Mouse (Mus musculus): Measurements from ENCODE around the gene Prp2. TPM values are rescaled to one million over a fixed set of nuclear protein-coding genes. Genes with fewer than 3 reads are reported as not detected.
"Not testable (repeated sequence)": the region's sequence is repeated elsewhere in the genome, so short reads cannot be mapped to it uniquely, and the experiment has no call there.

The Prp2 gene
- polyA plus RNA-seq (2015; fragmentation: Nextera tagmentation; extraction: Ambion mirVana), result not detected in 2 replicates

DNA sequence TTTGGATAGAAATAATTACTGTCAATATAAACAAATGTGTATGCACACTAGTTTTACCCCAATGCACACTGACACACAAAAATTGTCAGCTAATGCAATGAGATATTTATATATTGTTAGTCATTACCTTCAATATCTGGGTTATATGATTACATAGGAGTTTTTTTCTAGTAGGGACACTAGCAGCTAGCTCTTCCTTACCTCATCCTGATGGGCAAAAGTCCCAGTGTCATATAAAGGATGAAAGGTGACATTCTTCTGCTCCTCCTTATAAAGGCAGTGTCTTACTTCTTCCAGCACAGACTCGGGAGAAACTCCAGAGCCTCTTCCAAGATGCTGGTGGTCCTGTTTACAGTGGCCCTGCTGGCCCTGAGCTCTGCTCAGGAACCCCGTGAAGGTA is at the start of gene Prp2:
Gene Prp2 (plus strand): TSS at position 301 of the 400 bp plus-strand sequence.
- not testable (repeated sequence) for ATAC-seq (ENCODE audit: insufficient read depth, low FRiP score); H3K9ac ChIP-seq (ENCODE audit: low read length); H3K27me3 ChIP-seq (ENCODE audit: control insufficient read depth, insufficient read depth, low read length); H3K4me2 ChIP-seq (ENCODE audit: low read depth, low read length); H3K27ac ChIP-seq (ENCODE audit: low read length); H3K4me1 ChIP-seq (ENCODE audit: control insufficient read depth, insufficient read depth, low read length); H3K4me3 ChIP-seq (replicated peaks; ENCODE audit: low read length); H3K36me3 ChIP-seq (ENCODE audit: control insufficient read depth, insufficient read depth, low read length); H3K9me3 ChIP-seq (replicated peaks; ENCODE audit: control insufficient read depth, low read length)
- WGBS, result 55% methylated on average over 2 of the region's 2 CpGs

DNA sequence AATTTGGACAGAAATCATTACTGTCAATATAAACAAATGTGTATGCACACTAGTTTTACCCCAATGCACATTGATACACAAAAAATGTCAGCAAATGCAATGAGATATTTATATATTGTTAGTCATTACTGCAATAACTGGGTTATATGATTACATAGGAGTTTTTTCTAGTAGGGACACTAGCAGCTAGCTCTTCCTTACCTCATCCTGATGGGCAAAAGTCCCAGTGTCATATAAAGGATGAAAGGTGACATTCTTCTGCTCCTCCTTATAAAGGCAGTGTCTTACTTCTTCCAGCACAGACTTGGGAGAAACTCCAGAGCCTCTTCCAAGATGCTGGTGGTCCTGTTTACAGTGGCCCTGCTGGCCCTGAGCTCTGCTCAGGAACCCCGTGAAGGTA is 26.2 kb upstream of the Prp2 start, which contains the start of gene Prh1:
Gene Prh1 (plus strand): TSS at position 301 of the 400 bp plus-strand sequence.
- not testable (repeated sequence) for H3K9me3 ChIP-seq (replicated peaks; ENCODE audit: control insufficient read depth, low read length); H3K9ac ChIP-seq (ENCODE audit: low read length); H3K36me3 ChIP-seq (ENCODE audit: control insufficient read depth, insufficient read depth, low read length); H3K27ac ChIP-seq (ENCODE audit: low read length); H3K4me3 ChIP-seq (replicated peaks; ENCODE audit: low read length); ATAC-seq (ENCODE audit: insufficient read depth, low FRiP score); H3K4me1 ChIP-seq (ENCODE audit: control insufficient read depth, insufficient read depth, low read length); H3K27me3 ChIP-seq (ENCODE audit: control insufficient read depth, insufficient read depth, low read length); H3K4me2 ChIP-seq (ENCODE audit: low read depth, low read length)
- 72% methylated on average over 1 of the region's 1 CpGs for WGBS

DNA sequence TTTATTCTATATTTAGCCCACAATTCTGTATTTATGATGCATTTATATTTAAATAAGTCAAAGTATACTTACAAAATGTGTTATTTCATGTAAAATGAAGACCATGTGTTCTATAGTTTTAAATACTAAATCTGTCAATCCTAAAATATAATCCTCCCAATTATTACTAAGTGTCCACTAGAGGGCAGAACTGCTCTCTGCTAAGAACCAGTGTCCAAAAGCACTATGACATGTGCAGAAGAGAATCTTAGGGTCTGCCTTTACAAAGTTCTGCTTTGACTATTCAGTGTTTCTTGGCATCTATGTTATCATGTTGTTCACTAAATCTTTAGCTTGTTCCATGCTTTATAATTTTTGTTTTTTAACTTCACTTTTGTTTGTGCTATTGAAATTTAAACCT is 53.7 kb downstream of the Prp2 start:
- H3K27ac ChIP-seq (ENCODE audit: low read length), result no peak overlapping the region
- H3K9ac ChIP-seq (ENCODE audit: low read length), result no peak overlapping the region
- H3K4me1 ChIP-seq (ENCODE audit: control insufficient read depth, insufficient read depth, low read length), result no peaks in the 10 kb centered on the region
- ATAC-seq (ENCODE audit: insufficient read depth, low FRiP score), result no peak
- no peaks in the 10 kb centered on the region for H3K9me3 ChIP-seq (replicated peaks; ENCODE audit: control insufficient read depth, low read length)
- H3K4me2 ChIP-seq (ENCODE audit: low read depth, low read length), result no peak overlapping the region
- H3K4me3 ChIP-seq (replicated peaks; ENCODE audit: low read length), result no peak overlapping the region
- H3K27me3 ChIP-seq (ENCODE audit: control insufficient read depth, insufficient read depth, low read length), result no peaks in the 10 kb centered on the region
- H3K36me3 ChIP-seq (ENCODE audit: control insufficient read depth, insufficient read depth, low read length), result no peaks in the 10 kb centered on the region

Other genes starting within 250 kb of the Prp2 start
- gene Gm8882, start 231.8 kb upstream of the Prp2 start, polyA plus RNA-seq (2015; fragmentation: Nextera tagmentation; extraction: Ambion mirVana), result not detected in 2 replicates
- not detected in 2 replicates for gene Prh1, start 26.1 kb upstream of the Prp2 start, polyA plus RNA-seq (2015; fragmentation: Nextera tagmentation; extraction: Ambion mirVana)
- gene A630073D07Rik, start 55.6 kb downstream of the Prp2 start, polyA plus RNA-seq (2015; fragmentation: Nextera tagmentation; extraction: Ambion mirVana), result not detected in 2 replicates
- gene Tas2r120, start 61.0 kb downstream of the Prp2 start, polyA plus RNA-seq (2015; fragmentation: Nextera tagmentation; extraction: Ambion mirVana), result not detected in 2 replicates
- gene Tas2r121, start 105.1 kb downstream of the Prp2 start, polyA plus RNA-seq (2015; fragmentation: Nextera tagmentation; extraction: Ambion mirVana), result not detected in 2 replicates
- not detected in 2 replicates for gene Tas2r122, start 116.0 kb downstream of the Prp2 start, polyA plus RNA-seq (2015; fragmentation: Nextera tagmentation; extraction: Ambion mirVana)
- not detected in 2 replicates for gene Tas2r115, start 142.1 kb downstream of the Prp2 start, polyA plus RNA-seq (2015; fragmentation: Nextera tagmentation; extraction: Ambion mirVana)
- gene Tas2r124, start 158.8 kb downstream of the Prp2 start, polyA plus RNA-seq (2015; fragmentation: Nextera tagmentation; extraction: Ambion mirVana), result not detected in 2 replicates
- gene Tas2r102, start 166.2 kb downstream of the Prp2 start, polyA plus RNA-seq (2015; fragmentation: Nextera tagmentation; extraction: Ambion mirVana), result not detected in 2 replicates
- not detected in 2 replicates for gene Tas2r136, start 182.2 kb downstream of the Prp2 start, polyA plus RNA-seq (2015; fragmentation: Nextera tagmentation; extraction: Ambion mirVana)
- not detected in 2 replicates for gene Tas2r117, start 206.9 kb downstream of the Prp2 start, polyA plus RNA-seq (2015; fragmentation: Nextera tagmentation; extraction: Ambion mirVana)